Mouse (Mus musculus): ENCODE data around the gene Ndufa13. TPM values are rescaled to one million over a fixed set of nuclear protein-coding genes. Genes with fewer than 3 reads are reported as not detected.

Ndufa13 gene
- polyA plus RNA-seq, 2 experiments, result 44.8 to 109 TPM

DNA sequence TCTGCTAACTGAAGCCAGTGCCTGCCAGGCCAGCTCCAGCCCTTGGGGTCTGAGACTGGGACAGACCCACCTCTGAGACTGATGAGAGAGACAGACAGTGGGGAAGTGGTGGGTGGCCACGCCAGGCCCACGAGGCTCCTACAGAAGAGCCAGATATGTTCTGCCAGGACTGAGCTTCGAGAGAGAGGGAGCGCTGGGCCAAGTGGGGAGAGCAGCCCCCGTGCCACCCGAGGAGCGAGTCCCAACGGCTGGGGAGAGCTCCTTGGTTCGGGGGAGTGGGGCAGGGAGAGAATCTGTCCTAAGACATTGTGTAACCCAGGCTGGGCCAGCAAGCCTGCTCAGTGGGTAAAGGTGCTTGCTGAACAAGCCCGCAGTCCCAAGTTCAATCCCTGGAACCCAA lies 25.4 kb downstream of the Ndufa13 start:
- WGBS (ENCODE audit: insufficient replicate concordance), result 60% methylated on average over 10 of the region's 10 CpGs
- Histone ChIP-seq H3K4me3 (ENCODE audit: insufficient read depth in 1 of 2, low read depth in 2 of 2, low read length in 2 of 2) (no peak overlapping the region), H3K27me3 (ENCODE audit: control insufficient read depth, insufficient read depth, low read length) (peaks cover 29% of the 10 kb centered on the region), H3K36me3 (replicated peaks; ENCODE audit: control insufficient read depth, insufficient read depth, low read depth) (no peaks in the 10 kb centered on the region), H3K4me2 (ENCODE audit: low read depth) (no peak overlapping the region), H3K27ac (no peak overlapping the region), H3K4me1 (replicated peaks; ENCODE audit: control insufficient read depth in 2 of 2, insufficient read depth in 2 of 2, low read length in 1 of 2) (no peaks in the 10 kb centered on the region), H3K9me3 (ENCODE audit: control insufficient read depth, low read length) (no peaks in the 10 kb centered on the region), H3K9ac (replicated peaks) (no peak overlapping the region)
- ATAC-seq (ENCODE audit: insufficient read depth) (no peak), DNase-seq (ENCODE audit: low read depth in 3 of 3, low spot score in 3 of 3) (no peak)
- no peak for TF ChIP-seq EP300 (IDR thresholded peaks at IDR 0.05; ENCODE audit: low read depth)
- no peak for TF ChIP-seq CTCF (IDR thresholded peaks at IDR 0.05; ENCODE audit: low read depth)

DNA sequence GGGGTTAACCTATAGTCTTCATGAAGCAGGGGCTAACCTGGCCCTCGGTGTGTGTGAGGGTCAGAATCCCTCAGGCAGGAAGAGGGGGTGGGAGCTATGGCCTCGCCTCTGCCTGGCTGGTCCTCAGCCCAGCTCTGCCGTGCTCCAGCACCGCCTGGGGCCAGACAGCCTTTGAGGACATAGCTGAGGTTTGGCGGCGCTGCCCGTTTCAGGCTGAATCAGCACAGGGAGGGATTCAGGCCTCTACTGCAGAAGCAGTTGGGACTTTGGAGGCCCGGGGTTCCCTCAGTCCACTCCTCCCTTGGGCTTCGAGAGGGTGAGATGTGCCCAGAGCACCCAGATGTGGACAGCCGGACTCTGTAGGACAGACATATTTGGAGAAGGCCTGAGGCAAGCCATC lies 26.3 kb downstream of the Ndufa13 start:
- 36% methylated on average over 10 of the region's 10 CpGs for WGBS (ENCODE audit: insufficient replicate concordance)
- H3K27me3 ChIP-seq (ENCODE audit: control insufficient read depth, insufficient read depth, low read length), result peaks cover 21% of the 10 kb centered on the region
- DNase-seq (ENCODE audit: low read depth in 3 of 3, low spot score in 3 of 3), result no peak

DNA sequence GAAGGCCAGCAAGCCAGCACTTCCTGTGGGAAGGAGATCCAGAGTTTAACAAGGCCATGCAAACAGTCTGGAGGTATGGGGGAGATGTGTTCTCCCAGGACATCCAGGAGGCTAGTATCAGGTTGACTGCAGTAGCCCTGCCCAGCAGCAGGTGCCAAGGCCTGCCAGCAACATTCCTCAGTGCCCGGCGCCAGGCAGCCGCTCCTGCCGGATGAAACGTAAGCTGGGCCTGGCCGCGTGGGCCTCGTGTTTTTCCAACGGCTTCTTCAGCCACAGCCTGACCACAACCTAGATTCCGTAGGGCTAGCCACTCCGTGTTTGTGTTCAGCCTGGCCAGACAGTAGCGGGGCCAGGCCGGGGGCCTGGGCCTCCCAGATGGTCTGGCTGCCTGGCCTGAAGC lies 27.7 kb downstream of the Ndufa13 start:
- TF ChIP-seq EP300 (IDR thresholded peaks at IDR 0.05; ENCODE audit: low read depth), result no peak
- no peak for TF ChIP-seq CTCF (IDR thresholded peaks at IDR 0.05; ENCODE audit: low read depth)
- Histone ChIP-seq H3K27me3 (ENCODE audit: control insufficient read depth, insufficient read depth, low read length) (peaks cover 6% of the 10 kb centered on the region), H3K36me3 (replicated peaks; ENCODE audit: control insufficient read depth, insufficient read depth, low read depth) (no peaks in the 10 kb centered on the region), H3K4me1 (replicated peaks; ENCODE audit: control insufficient read depth in 2 of 2, insufficient read depth in 2 of 2, low read length in 1 of 2) (no peaks in the 10 kb centered on the region), H3K4me3 (ENCODE audit: insufficient read depth in 1 of 2, low read depth in 2 of 2, low read length in 2 of 2) (no peak overlapping the region), H3K4me2 (ENCODE audit: low read depth) (no peak overlapping the region), H3K9ac (replicated peaks) (no peak overlapping the region), H3K27ac (no peak overlapping the region), H3K9me3 (ENCODE audit: control insufficient read depth, low read length) (no peaks in the 10 kb centered on the region)
- WGBS (ENCODE audit: insufficient replicate concordance), result 72% methylated on average over 13 of the region's 13 CpGs
- DNase-seq (ENCODE audit: low read depth in 3 of 3, low spot score in 3 of 3) (no peak), ATAC-seq (ENCODE audit: insufficient read depth) (no peak)

More for the DNA sequence above, 26.3 kb downstream of the Ndufa13 start:
- Histone ChIP-seq H3K9ac (replicated peaks) (no peak overlapping the region), H3K36me3 (replicated peaks; ENCODE audit: control insufficient read depth, insufficient read depth, low read depth) (no peaks in the 10 kb centered on the region), H3K4me3 (ENCODE audit: insufficient read depth in 1 of 2, low read depth in 2 of 2, low read length in 2 of 2) (no peak overlapping the region), H3K4me2 (ENCODE audit: low read depth) (no peak overlapping the region), H3K4me1 (replicated peaks; ENCODE audit: control insufficient read depth in 2 of 2, insufficient read depth in 2 of 2, low read length in 1 of 2) (no peaks in the 10 kb centered on the region), H3K27ac (no peak overlapping the region), H3K9me3 (ENCODE audit: control insufficient read depth, low read length) (no peaks in the 10 kb centered on the region)
- TF ChIP-seq CTCF (IDR thresholded peaks at IDR 0.05; ENCODE audit: low read depth) (no peak), EP300 (IDR thresholded peaks at IDR 0.05; ENCODE audit: low read depth) (no peak)
- no peak for ATAC-seq (ENCODE audit: insufficient read depth)

DNA sequence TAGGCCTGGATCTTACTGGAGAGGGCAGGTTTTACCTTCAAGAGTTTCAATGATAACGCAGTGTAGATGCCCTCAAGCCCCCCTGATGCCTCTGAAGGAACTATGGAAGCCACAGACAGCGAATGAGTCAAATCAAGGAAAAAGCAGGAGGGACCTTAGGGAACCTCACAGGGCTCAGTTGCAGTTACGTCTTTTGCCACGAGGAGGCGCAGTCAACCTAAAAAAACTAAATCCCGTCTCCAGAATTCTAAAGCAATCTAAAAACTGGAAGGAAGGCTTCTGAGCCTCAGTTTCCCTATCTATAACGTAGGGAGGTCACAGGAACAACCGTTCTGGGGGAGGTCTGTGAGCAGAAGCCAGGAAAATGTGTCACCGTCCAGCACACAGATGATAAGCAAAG lies 28.2 kb downstream of the Ndufa13 start:
- Histone ChIP-seq H3K4me1 (replicated peaks; ENCODE audit: control insufficient read depth in 2 of 2, insufficient read depth in 2 of 2, low read length in 1 of 2) (no peaks in the 10 kb centered on the region), H3K4me2 (ENCODE audit: low read depth) (no peak overlapping the region), H3K9ac (replicated peaks) (no peak overlapping the region), H3K27ac (no peak overlapping the region), H3K36me3 (replicated peaks; ENCODE audit: control insufficient read depth, insufficient read depth, low read depth) (no peaks in the 10 kb centered on the region), H3K9me3 (ENCODE audit: control insufficient read depth, low read length) (no peaks in the 10 kb centered on the region), H3K27me3 (ENCODE audit: control insufficient read depth, insufficient read depth, low read length) (peaks cover 1% of the 10 kb centered on the region; the same call in 1 of the 2 replicates), H3K4me3 (ENCODE audit: insufficient read depth in 1 of 2, low read depth in 2 of 2, low read length in 2 of 2) (no peak overlapping the region)
- TF ChIP-seq CTCF (IDR thresholded peaks at IDR 0.05; ENCODE audit: low read depth) (peak; percentile 80), EP300 (IDR thresholded peaks at IDR 0.05; ENCODE audit: low read depth) (no peak)
- DNase-seq (ENCODE audit: low read depth in 3 of 3, low spot score in 3 of 3) (peak in 1 of 3 experiments; percentile 44), ATAC-seq (ENCODE audit: insufficient read depth) (no peak)
- 12% methylated on average over 9 of the region's 9 CpGs for WGBS (ENCODE audit: insufficient replicate concordance)

DNA sequence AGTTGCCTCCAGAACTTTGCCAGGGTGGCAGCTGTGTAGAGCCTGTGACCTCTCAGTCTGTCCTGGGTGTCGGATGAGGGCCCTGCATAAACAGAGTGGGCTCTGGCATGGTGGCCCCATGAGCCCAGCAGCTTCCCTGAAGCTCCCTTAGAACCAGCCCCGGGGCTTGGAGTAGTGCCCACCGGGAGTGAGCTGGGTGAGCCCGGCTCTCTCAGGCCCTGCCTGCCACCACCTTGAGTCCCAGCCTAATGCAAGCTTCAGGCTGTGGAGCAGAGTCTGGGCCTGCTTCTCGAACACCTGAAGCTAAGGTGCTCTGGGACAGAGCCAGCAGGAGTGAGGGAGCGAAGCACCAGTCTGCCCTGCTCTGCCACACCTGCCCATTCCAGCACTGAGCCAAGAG lies 31.5 kb downstream of the Ndufa13 start:
- no peak overlapping the region for H3K4me3 ChIP-seq (ENCODE audit: insufficient read depth in 1 of 2, low read depth in 2 of 2, low read length in 2 of 2)
- H3K36me3 ChIP-seq (replicated peaks; ENCODE audit: control insufficient read depth, insufficient read depth, low read depth), result no peaks in the 10 kb centered on the region
- TF ChIP-seq EP300 (IDR thresholded peaks at IDR 0.05; ENCODE audit: low read depth) (no peak), CTCF (IDR thresholded peaks at IDR 0.05; ENCODE audit: low read depth) (no peak)
- no peak for DNase-seq (ENCODE audit: low read depth in 3 of 3, low spot score in 3 of 3)
- 57% methylated on average over 6 of the region's 6 CpGs for WGBS (ENCODE audit: insufficient replicate concordance)
- no peaks in the 10 kb centered on the region for H3K9me3 ChIP-seq (ENCODE audit: control insufficient read depth, low read length)
- no peak overlapping the region for H3K27ac ChIP-seq
- H3K27me3 ChIP-seq (ENCODE audit: control insufficient read depth, insufficient read depth, low read length), result no peaks in the 10 kb centered on the region
- H3K4me1 ChIP-seq (replicated peaks; ENCODE audit: control insufficient read depth in 2 of 2, insufficient read depth in 2 of 2, low read length in 1 of 2), result no peaks in the 10 kb centered on the region
- H3K9ac ChIP-seq (replicated peaks), result no peak overlapping the region
- ATAC-seq (ENCODE audit: insufficient read depth), result no peak
- no peak overlapping the region for H3K4me2 ChIP-seq (ENCODE audit: low read depth)
